Mouse (Mus musculus) neural tube, embryonic 13.5 days (tissue): ENCODE results near the gene Klhdc9. TPM values are rescaled to one million over a fixed set of nuclear protein-coding genes. Genes with fewer than 3 reads are reported as not detected.
"Not testable (repeated sequence)": the region's sequence is repeated elsewhere in the genome, so short reads cannot be mapped to it uniquely, and the experiment has no call there.

Source experiments
- ATAC-seq: fragments of 200-750 bp; cut with Nextera tagmentation; 2 replicates; pipeline ENCODE4 v1.8.0; 2017; ENCODE audit warnings: low read depth, mild to moderate bottlenecking, moderate TSS enrichment, moderate library complexity
- H3K27ac ChIP-seq: fragments of 300-500 bp; sonication (generic); replicated peaks from 2 replicates; pipeline ENCODE4 v1.5.1; 2015; ENCODE audit warnings: moderate library complexity, mild to moderate bottlenecking, inconsistent platforms
- H3K27me3 ChIP-seq: fragments of 300-500 bp; sonication (generic); 2 replicates; pipeline ENCODE4 v1.6.1; 2015; ENCODE audit warnings: mild to moderate bottlenecking, inconsistent platforms
- H3K36me3 ChIP-seq: fragments of 300-500 bp; sonication (generic); 2 replicates; pipeline ENCODE4 v1.6.1; 2015; ENCODE audit warnings: mild to moderate bottlenecking, inconsistent platforms
- H3K4me1 ChIP-seq: fragments of 300-500 bp; sonication (generic); replicated peaks from 2 replicates; pipeline ENCODE4 v1.6.1; 2015; ENCODE audit warnings: inconsistent platforms
- H3K4me2 ChIP-seq: fragments of 300-500 bp; sonication (generic); 2 replicates; pipeline ENCODE4 v1.6.1; 2015; ENCODE audit warnings: inconsistent platforms, mild to moderate bottlenecking, moderate library complexity
- H3K4me3 ChIP-seq: fragments of 300-500 bp; sonication (generic); 2 replicates; pipeline ENCODE4 v1.5.1; 2015; ENCODE audit warnings: mild to moderate bottlenecking, inconsistent platforms
- H3K9ac ChIP-seq: fragments of 300-500 bp; sonication (generic); 2 replicates; pipeline ENCODE4 v1.6.1; 2015; ENCODE audit warnings: moderate library complexity, mild to moderate bottlenecking, inconsistent platforms
- H3K9me3 ChIP-seq: fragments of 300-500 bp; sonication (generic); 2 replicates; pipeline ENCODE4 v1.6.1; 2016; ENCODE audit warnings: inconsistent platforms
- WGBS: fragments of 180-500 bp; shearing (Covaris S2); methylation state at CpG from one replicate; pipeline ENCODE4 v1.1.7; 2015; 5-methylcytosine and 5-hydroxymethylcytosine counted together
- polyA plus RNA-seq: library from polyadenylated mRNA; unstranded; fragments of >200 nt; fragmentation: Nextera tagmentation; extraction: Ambion mirVana; gene quantifications from 2 replicates; pipeline ENCODE4 v1.2.1, GENCODE M21; 2015

Gene Klhdc9
- polyA plus RNA-seq, 1 experiment from 2014 or later = 4.0 TPM

DNA sequence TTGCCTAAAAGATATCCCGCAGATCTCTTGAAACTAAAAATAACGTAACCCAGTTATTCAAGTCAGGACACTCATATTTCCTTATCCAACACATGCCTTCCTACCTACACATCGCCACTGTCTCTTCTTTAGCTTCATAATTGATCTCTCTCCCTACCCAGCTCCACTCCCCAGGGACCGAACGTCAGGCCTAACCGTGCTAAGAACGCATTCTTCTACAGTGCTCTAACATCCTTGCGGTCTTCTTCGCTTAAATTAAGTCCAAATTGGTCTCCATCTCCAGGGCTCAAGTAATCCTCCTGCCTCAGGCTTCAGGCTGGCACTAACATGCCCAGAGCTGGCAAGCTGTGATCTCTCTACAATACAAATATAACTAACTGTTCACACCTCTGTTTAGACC, 32.4 kb downstream of the Klhdc9 start:
- 0 out of 2 replicates have a peak, but pooled peaks have one; percentile 0 for ATAC-seq
- 33% methylated on average over 9 of the region's 9 CpGs for WGBS
- H3K4me1 ChIP-seq = peaks cover 61% of the 10 kb centered on the region

GRCm38 (mm10) chr1:171326588-171326987, 34.0 kb downstream of the Klhdc9 start:
- peaks cover 47% of the 10 kb centered on the region for H3K4me1 ChIP-seq
- not testable (repeated sequence) for H3K9me3 ChIP-seq, H3K4me3 ChIP-seq, H3K27ac ChIP-seq, ATAC-seq, H3K4me2 ChIP-seq, H3K27me3 ChIP-seq, H3K9ac ChIP-seq, H3K36me3 ChIP-seq
- WGBS = 96% methylated on average over 4 of the region's 4 CpGs

More for the DNA sequence above, 32.4 kb downstream of the Klhdc9 start:
- peak overlapping the region; percentile 82 for H3K4me2 ChIP-seq
- no peaks in the 10 kb centered on the region for H3K27me3 ChIP-seq
- peak overlapping the region; percentile 87 for H3K4me3 ChIP-seq
- peaks cover 11% of the 10 kb centered on the region; the same call in 1 of the 2 replicates for H3K36me3 ChIP-seq
- no peaks in the 10 kb centered on the region for H3K9me3 ChIP-seq
- H3K27ac ChIP-seq = peak overlapping the region; percentile 100
- H3K9ac ChIP-seq = peak overlapping the region; percentile 96

GRCm38 (mm10) chr1:171325571-171325970, 35.0 kb downstream of the Klhdc9 start:
- WGBS = 85% methylated on average over 2 of the region's 2 CpGs
- H3K9me3 ChIP-seq = no peaks in the 10 kb centered on the region

GRCm38 (mm10) chr1:171322012-171322411, 38.6 kb downstream of the Klhdc9 start:
- WGBS = 79% methylated on average over 1 of the region's 1 CpGs
- H3K9ac ChIP-seq = no peak overlapping the region

More at GRCm38 (mm10) chr1:171325571-171325970, 35.0 kb downstream of the Klhdc9 start:
- no peaks in the 10 kb centered on the region for H3K27me3 ChIP-seq
- peaks cover 37% of the 10 kb centered on the region for H3K4me1 ChIP-seq
- H3K27ac ChIP-seq = no peak overlapping the region
- no peak overlapping the region for H3K4me2 ChIP-seq
- H3K36me3 ChIP-seq = no peaks in the 10 kb centered on the region
- H3K9ac ChIP-seq = no peak overlapping the region
- H3K4me3 ChIP-seq = no peak overlapping the region
- no peak for ATAC-seq

DNA sequence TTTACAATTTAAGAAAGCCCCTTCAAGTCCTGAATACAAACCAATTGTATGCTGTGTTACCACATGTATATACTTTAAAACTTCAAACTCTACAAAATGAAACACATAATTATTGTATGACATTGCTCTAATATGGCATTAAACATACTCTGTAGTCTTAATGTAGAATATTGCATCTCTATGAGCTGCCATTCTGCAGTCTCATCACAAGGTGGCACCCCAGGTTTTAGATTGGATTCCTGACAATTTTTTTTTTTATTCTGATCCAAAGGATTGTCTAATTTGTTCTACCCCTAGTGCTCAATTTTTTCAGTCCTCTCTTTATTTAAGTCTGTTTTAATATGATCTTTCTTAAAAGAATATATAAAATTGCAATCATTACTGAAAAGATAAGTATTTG, 39.2 kb downstream of the Klhdc9 start:
- no peak overlapping the region for H3K27ac ChIP-seq
- H3K4me2 ChIP-seq = no peak overlapping the region
- H3K9ac ChIP-seq = no peak overlapping the region
- no peaks in the 10 kb centered on the region for H3K27me3 ChIP-seq
- ATAC-seq = no peak
- no peak overlapping the region for H3K4me3 ChIP-seq
- H3K36me3 ChIP-seq = no peaks in the 10 kb centered on the region
- H3K4me1 ChIP-seq = peaks cover 10% of the 10 kb centered on the region
- no peaks in the 10 kb centered on the region for H3K9me3 ChIP-seq

More at GRCm38 (mm10) chr1:171322012-171322411, 38.6 kb downstream of the Klhdc9 start:
- Histone ChIP-seq H3K36me3 (no peaks in the 10 kb centered on the region), H3K27ac (no peak overlapping the region), H3K9me3 (no peaks in the 10 kb centered on the region), H3K4me3 (no peak overlapping the region), H3K4me1 (peaks cover 16% of the 10 kb centered on the region), H3K4me2 (no peak overlapping the region), H3K27me3 (no peaks in the 10 kb centered on the region)
- ATAC-seq = peak; percentile 45; the same call in 1 of the 2 replicates

DNA sequence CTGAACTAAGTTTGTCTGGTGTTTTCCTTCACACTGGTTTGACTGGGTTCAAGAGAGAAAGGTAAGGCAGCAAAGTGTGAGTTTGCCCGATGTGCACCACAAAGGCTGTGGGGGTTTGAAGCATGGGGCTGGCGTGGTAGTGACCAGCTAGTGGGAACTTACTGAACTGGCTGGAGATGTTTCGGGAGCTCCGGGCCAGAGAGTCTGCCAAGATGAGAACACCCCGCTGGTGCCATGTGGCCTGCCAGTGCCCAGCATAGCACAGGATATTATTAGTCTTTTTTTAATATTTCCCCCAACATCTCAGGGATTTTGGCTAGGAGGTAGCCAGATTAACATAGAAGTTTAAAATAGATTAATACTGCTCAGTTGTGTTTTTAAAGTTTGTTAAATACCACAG, 40.4 kb downstream of the Klhdc9 start:
- WGBS = 9% methylated on average over 5 of the region's 5 CpGs
- H3K9ac ChIP-seq = no peak overlapping the region
- H3K4me1 ChIP-seq = no peaks in the 10 kb centered on the region
- H3K27ac ChIP-seq = no peak overlapping the region
- no peaks in the 10 kb centered on the region for H3K27me3 ChIP-seq
- H3K36me3 ChIP-seq = no peaks in the 10 kb centered on the region
- no peak overlapping the region for H3K4me2 ChIP-seq
- H3K9me3 ChIP-seq = no peaks in the 10 kb centered on the region
- H3K4me3 ChIP-seq = no peak overlapping the region
- no peak for ATAC-seq

GRCm38 (mm10) chr1:171319748-171320147, 40.9 kb downstream of the Klhdc9 start:
- Histone ChIP-seq H3K4me3 (no peak overlapping the region), H3K9me3 (no peaks in the 10 kb centered on the region), H3K9ac (no peak overlapping the region), H3K36me3 (no peaks in the 10 kb centered on the region), H3K27ac (no peak overlapping the region), H3K27me3 (no peaks in the 10 kb centered on the region), H3K4me1 (no peaks in the 10 kb centered on the region), H3K4me2 (no peak overlapping the region)
- no peak for ATAC-seq
- 17% methylated on average over 7 of the region's 7 CpGs for WGBS

GRCm38 (mm10) chr1:171309321-171309720, 51.3 kb downstream of the Klhdc9 start:
- Histone ChIP-seq H3K27me3 (no peaks in the 10 kb centered on the region), H3K9ac (no peak overlapping the region), H3K4me2 (no peak overlapping the region), H3K4me3 (no peak overlapping the region), H3K27ac (no peak overlapping the region), H3K9me3 (no peaks in the 10 kb centered on the region), H3K4me1 (no peaks in the 10 kb centered on the region), H3K36me3 (no peaks in the 10 kb centered on the region)
- 73% methylated on average over 2 of the region's 2 CpGs for WGBS
- no peak for ATAC-seq

Other genes with a start within 250 kb of the Klhdc9 start
- 2.8 and 2.9 TPM in 2 replicates for gene Cfap126, start 246.9 kb downstream of the Klhdc9 start, polyA plus RNA-seq
- 278 and 279 TPM in 2 replicates for gene Sdhc, start 210.2 kb downstream of the Klhdc9 start, polyA plus RNA-seq
- 20.7 and 25.7 TPM in 2 replicates for gene Mpz, start 210.1 kb downstream of the Klhdc9 start, polyA plus RNA-seq
- gene Pcp4l1, start 164.5 kb downstream of the Klhdc9 start, polyA plus RNA-seq = 13.9 and 18.4 TPM in 2 replicates
- 0.22 and 0.25 TPM in 2 replicates for gene Nr1i3, start 146.8 kb downstream of the Klhdc9 start, polyA plus RNA-seq
- 32.6 and 42.6 TPM in 2 replicates for gene Tomm40l, start 138.3 kb downstream of the Klhdc9 start, polyA plus RNA-seq
- gene Apoa2, start 135.7 kb downstream of the Klhdc9 start, polyA plus RNA-seq = 4.1 and 6.8 TPM in 2 replicates
- 38.6 and 38.7 TPM in 2 replicates for gene Fcer1g, start 126.4 kb downstream of the Klhdc9 start, polyA plus RNA-seq
- 3.0 and 4.3 TPM in 2 replicates for gene Adamts4, start 110.4 kb downstream of the Klhdc9 start, polyA plus RNA-seq
- gene Ndufs2, start 109.4 kb downstream of the Klhdc9 start, polyA plus RNA-seq = 257 and 263 TPM in 2 replicates
- gene B4galt3, start 90.5 kb downstream of the Klhdc9 start, polyA plus RNA-seq = 94.0 and 97.8 TPM in 2 replicates
- gene Ppox, start 79.6 kb downstream of the Klhdc9 start, polyA plus RNA-seq = 43.1 and 47.2 TPM in 2 replicates
- gene Usp21, start 72.8 kb downstream of the Klhdc9 start, polyA plus RNA-seq = 89.3 and 97.3 TPM in 2 replicates
- 124 and 132 TPM in 2 replicates for gene Ufc1, start 65.8 kb downstream of the Klhdc9 start, polyA plus RNA-seq
- 47.4 and 52.7 TPM in 2 replicates for gene Dedd, start 31.7 kb downstream of the Klhdc9 start, polyA plus RNA-seq
- 51.9 and 52.1 TPM in 2 replicates for gene Nit1, start 15.2 kb downstream of the Klhdc9 start, polyA plus RNA-seq
- 152 and 159 TPM in 2 replicates for gene Pfdn2, start 15.1 kb downstream of the Klhdc9 start, polyA plus RNA-seq
- 2.1 TPM in 2 replicates for gene Nectin4, start 9.3 kb upstream of the Klhdc9 start, polyA plus RNA-seq
- gene Arhgap30, start 28.2 kb upstream of the Klhdc9 start, polyA plus RNA-seq = 1.2 TPM in 2 replicates
- 183 and 188 TPM in 2 replicates for gene Usf1, start 50.5 kb upstream of the Klhdc9 start, polyA plus RNA-seq
- gene Tstd1, start 58.1 kb upstream of the Klhdc9 start, polyA plus RNA-seq = 7.8 and 8.5 TPM in 2 replicates
- 14.7 and 15.1 TPM in 2 replicates for gene F11r, start 76.7 kb upstream of the Klhdc9 start, polyA plus RNA-seq
- 28.5 and 28.6 TPM in 2 replicates for gene Alyref2, start 142.7 kb upstream of the Klhdc9 start, polyA plus RNA-seq
- not detected in 2 replicates for gene Itln1, start 174.5 kb upstream of the Klhdc9 start, polyA plus RNA-seq
- gene Cd244a, start 198.4 kb upstream of the Klhdc9 start, polyA plus RNA-seq = not detected in 2 replicates
- gene Ly9, start 246.6 kb upstream of the Klhdc9 start, polyA plus RNA-seq = 0.18 and 0.35 TPM in 2 replicates